Mouse (Mus musculus) heart, embryonic 11.5 days (tissue): ENCODE measurements at regions not wholly inside any gene's neighbourhood (a gene's known extent, or its start where the extent isn't known, plus 50 kb on each side); places are given as distances from the start of the nearest gene placed in this dataset.

Source experiments
- ATAC-seq: fragments of 200-750 bp; cut with Nextera tagmentation; replicated peaks from 2 replicates; pipeline ENCODE4 v1.8.0; 2017; ENCODE audit warnings: moderate library complexity; ENCODE audit not compliant: insufficient number of reproducible peaks, low FRiP score, low TSS enrichment
- H3K27ac ChIP-seq: fragments of 300-500 bp; sonication (generic); 2 replicates; pipeline ENCODE4 v1.5.1; 2014; ENCODE audit warnings: mild to moderate bottlenecking, low read depth, low read length
- H3K27me3 ChIP-seq: fragments of 300-500 bp; sonication (generic); 2 replicates; pipeline ENCODE4 v1.6.1; 2014; ENCODE audit warnings: mild to moderate bottlenecking, low read length, mixed read lengths; ENCODE audit not compliant: control insufficient read depth, insufficient read depth
- H3K36me3 ChIP-seq: fragments of 300-500 bp; sonication (generic); 2 replicates; pipeline ENCODE4 v1.6.1; 2014; ENCODE audit warnings: mild to moderate bottlenecking, low read length, moderate library complexity, mixed read lengths; ENCODE audit not compliant: control insufficient read depth, insufficient read depth
- H3K4me1 ChIP-seq: fragments of 300-500 bp; sonication (generic); 2 replicates; pipeline ENCODE4 v1.6.1; 2014; ENCODE audit warnings: low read length; ENCODE audit not compliant: control insufficient read depth, insufficient read depth
- H3K4me2 ChIP-seq: fragments of 300-500 bp; sonication (generic); 2 replicates; pipeline ENCODE4 v1.6.1; 2014; ENCODE audit warnings: mild to moderate bottlenecking, moderate library complexity
- H3K4me3 ChIP-seq: fragments of 300-500 bp; sonication (generic); 2 replicates; pipeline ENCODE4 v1.5.1; 2014; ENCODE audit warnings: low read depth, low read length
- H3K9ac ChIP-seq: fragments of 300-500 bp; sonication (generic); 2 replicates; pipeline ENCODE4 v1.6.1; 2014; ENCODE audit warnings: mild to moderate bottlenecking, low read depth, low read length, moderate library complexity
- H3K9me3 ChIP-seq: fragments of 300-500 bp; sonication (generic); replicated peaks from 2 replicates; pipeline ENCODE4 v1.6.1; 2016; ENCODE audit warnings: low read length; ENCODE audit not compliant: control insufficient read depth
- WGBS: fragments of 180-500 bp; shearing (Covaris S2); extraction: QIAGEN DNeasy Blood & Tissue Kit; methylation state at CpG from one replicate; pipeline ENCODE4 v1.1.7; 2014; ENCODE audit not compliant: insufficient replicate concordance; 5-methylcytosine and 5-hydroxymethylcytosine counted together

DNA sequence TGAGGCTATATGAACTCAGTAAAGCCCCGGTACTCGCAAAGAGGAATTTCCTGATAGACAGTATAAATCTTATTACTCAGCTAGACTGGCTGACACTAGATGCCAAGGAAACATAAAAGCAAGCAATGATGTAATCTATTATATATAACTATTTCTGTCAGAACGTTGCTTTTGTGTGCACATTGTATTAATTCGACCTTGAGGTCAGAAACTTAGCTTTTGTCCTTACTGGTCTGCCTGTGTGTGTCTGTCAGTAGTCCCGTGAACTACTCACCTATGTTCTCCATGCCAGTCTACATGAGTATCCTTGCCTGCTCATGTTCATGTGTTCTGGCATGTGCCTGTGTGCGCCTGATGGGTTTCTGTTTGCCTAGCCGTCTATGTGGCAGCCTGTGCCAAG, 70.5 kb downstream of the Tmx1 start:
- Histone ChIP-seq H3K36me3 (no peaks in the 10 kb centered on the region), H3K9me3 (no peaks in the 10 kb centered on the region), H3K4me3 (no peak overlapping the region), H3K4me1 (no peaks in the 10 kb centered on the region), H3K4me2 (no peak overlapping the region), H3K9ac (no peak overlapping the region), H3K27ac (no peak overlapping the region), H3K27me3 (no peaks in the 10 kb centered on the region)
- no peak for ATAC-seq
- WGBS: 77% methylated on average over 7 of the region's 7 CpGs

DNA sequence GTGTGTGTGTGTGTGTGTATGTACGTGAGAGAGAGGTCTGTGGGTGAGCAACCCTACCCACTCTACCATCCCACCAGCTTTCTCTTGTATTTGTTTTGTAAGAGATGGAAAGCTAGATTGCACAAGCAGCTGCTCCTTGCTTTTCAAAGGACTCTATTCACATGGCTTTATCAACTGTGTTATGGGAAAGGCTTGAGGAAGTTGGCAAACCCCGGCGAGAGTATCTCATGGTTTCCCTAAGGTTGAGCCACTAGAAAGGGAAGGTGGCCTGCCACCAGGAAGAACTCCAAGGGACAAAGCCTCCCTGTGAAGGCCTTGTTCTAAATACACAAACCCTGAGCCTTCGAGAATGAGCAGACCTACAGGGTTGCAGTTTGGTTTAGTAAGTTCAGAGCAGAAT, 71.8 kb downstream of the Tmx1 start:
- no peaks in the 10 kb centered on the region for H3K27me3 ChIP-seq
- H3K36me3 ChIP-seq: no peaks in the 10 kb centered on the region
- no peak overlapping the region for H3K4me3 ChIP-seq
- no peaks in the 10 kb centered on the region for H3K9me3 ChIP-seq
- no peak for ATAC-seq
- H3K9ac ChIP-seq: no peak overlapping the region
- no peak overlapping the region for H3K4me2 ChIP-seq
- no peaks in the 10 kb centered on the region for H3K4me1 ChIP-seq
- no peak overlapping the region for H3K27ac ChIP-seq
- WGBS: 72% methylated on average over 4 of the region's 4 CpGs

DNA sequence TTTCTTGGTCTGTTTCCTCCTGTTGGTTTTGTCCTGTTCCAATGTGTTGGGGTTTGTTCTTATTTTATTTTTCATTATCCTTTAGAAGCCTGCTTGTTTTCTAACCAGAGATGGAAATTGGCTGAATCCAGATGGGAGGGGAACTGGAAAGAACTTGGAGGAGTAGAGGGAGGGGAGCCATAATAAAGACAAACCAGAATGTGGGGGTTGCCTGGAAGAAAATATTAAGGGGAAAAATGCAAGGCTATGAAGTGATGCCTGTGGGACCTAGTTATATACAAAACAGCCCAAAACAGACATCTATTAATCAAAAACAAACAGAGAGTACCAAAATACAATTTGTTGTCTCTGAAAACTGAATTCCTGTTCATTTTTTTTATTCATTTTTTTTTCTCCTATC, 78.8 kb downstream of the Tmx1 start:
- Histone ChIP-seq H3K9me3 (no peaks in the 10 kb centered on the region), H3K4me2 (no peak overlapping the region), H3K4me1 (no peaks in the 10 kb centered on the region), H3K36me3 (no peaks in the 10 kb centered on the region), H3K9ac (no peak overlapping the region), H3K4me3 (no peak overlapping the region), H3K27ac (no peak overlapping the region), H3K27me3 (no peaks in the 10 kb centered on the region)
- no peak for ATAC-seq

DNA sequence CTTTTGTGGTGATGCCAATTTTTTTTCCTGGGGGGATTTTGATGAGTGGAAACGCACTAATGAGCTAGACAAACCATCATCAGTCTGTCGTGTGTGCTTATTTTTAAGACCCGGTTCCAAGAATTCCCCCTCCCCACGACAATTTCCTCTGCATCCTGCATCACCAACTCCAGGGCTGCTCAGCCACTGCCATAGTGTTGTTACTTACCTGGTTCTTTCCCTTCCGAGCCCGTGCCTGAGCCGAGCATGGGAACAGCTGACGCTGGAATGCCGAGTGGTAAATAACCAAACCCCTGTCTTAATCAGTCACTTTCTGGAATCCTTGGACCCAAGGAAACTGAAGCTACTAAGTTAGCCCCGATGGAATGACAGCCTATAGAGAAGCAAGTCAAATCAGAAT, 79.3 kb downstream of the Tmx1 start:
- Histone ChIP-seq H3K4me1 (no peaks in the 10 kb centered on the region), H3K27ac (no peak overlapping the region), H3K9ac (no peak overlapping the region), H3K27me3 (no peaks in the 10 kb centered on the region), H3K4me2 (no peak overlapping the region), H3K36me3 (no peaks in the 10 kb centered on the region), H3K4me3 (no peak overlapping the region), H3K9me3 (no peaks in the 10 kb centered on the region)
- 75% methylated on average over 10 of the region's 10 CpGs for WGBS
- no peak for ATAC-seq

DNA sequence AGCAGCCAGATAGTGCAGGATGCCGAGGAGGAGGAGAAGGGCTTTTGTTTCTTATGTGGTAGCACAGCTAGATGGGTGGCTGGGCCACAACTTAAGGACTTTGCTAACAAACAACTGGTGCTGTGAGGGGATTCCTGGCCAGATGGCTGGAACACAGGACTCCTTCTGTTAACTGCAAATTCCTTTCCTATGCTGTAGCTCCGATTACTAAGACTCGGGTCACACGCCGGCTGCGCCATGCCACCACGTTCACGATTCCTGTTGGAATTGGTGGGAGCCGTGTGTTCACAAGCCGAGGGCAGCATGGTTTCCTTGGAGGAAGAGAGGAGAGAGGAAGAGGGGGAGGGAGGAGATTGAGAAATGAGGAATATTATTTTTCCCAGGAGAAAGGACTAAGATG, 79.9 kb downstream of the Tmx1 start:
- Histone ChIP-seq H3K27me3 (no peaks in the 10 kb centered on the region), H3K4me1 (no peaks in the 10 kb centered on the region), H3K4me2 (no peak overlapping the region), H3K27ac (no peak overlapping the region), H3K9me3 (no peaks in the 10 kb centered on the region), H3K4me3 (no peak overlapping the region), H3K9ac (no peak overlapping the region), H3K36me3 (no peaks in the 10 kb centered on the region)
- 65% methylated on average over 10 of the region's 10 CpGs for WGBS
- no peak for ATAC-seq

DNA sequence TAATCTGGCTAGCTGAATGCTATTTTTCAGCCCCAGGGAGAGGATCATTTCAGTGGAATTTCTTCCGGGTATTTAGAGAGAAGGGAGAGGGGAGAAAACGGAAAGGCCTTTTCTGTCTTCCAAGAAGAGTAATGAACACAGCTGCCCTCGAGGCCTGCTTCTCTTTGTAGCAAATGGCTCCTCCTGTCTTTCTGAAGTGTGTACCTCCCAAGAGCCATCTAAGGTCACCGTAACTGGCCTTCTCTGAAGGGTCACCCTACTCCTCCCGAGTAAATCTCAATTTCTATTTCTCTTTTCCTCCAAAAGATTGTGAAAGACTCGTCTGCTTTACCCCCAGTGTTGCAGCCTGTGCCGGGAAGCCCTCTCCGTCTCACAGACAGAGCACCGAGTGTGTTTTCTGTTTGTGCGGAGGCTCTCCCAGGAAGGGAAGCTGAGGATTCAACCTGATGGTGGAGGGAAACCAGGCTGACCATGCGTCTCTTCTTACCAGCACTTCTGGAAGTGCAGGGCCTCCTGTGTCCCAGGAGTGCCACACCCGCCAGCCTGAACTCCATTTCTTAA, 80.6 kb downstream of the Tmx1 start:
- no peak for ATAC-seq
- 71% methylated on average over 12 of the region's 12 CpGs for WGBS
- Histone ChIP-seq H3K27ac (no peak overlapping the region), H3K4me3 (no peak overlapping the region), H3K9me3 (no peaks in the 10 kb centered on the region), H3K4me1 (no peaks in the 10 kb centered on the region), H3K4me2 (no peak overlapping the region), H3K9ac (no peak overlapping the region), H3K27me3 (no peaks in the 10 kb centered on the region), H3K36me3 (no peaks in the 10 kb centered on the region)

DNA sequence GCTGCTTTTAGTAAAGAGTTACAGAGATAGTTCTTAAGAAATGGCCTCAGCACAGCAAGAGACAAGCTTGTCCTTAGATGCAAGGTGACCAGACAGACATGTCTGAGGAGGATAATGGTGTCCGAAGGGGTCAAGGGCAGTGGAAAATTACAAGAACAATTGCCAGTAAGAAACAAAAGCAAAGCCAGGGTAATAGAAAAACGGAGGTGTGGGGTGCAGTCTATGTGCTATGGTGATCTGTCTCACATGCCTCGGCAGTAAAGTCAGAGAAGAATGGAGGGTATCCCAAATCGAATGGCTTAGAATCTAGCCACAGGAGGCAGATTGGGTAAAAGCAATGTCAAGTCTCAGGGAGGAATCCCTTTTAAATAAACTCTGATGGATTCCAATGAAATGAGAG, 86.2 kb downstream of the Tmx1 start:
- WGBS: 76% methylated on average over 4 of the region's 4 CpGs
- no peak for ATAC-seq
- Histone ChIP-seq H3K4me1 (peaks cover 9% of the 10 kb centered on the region), H3K9me3 (no peaks in the 10 kb centered on the region), H3K27me3 (no peaks in the 10 kb centered on the region), H3K4me3 (no peak overlapping the region), H3K9ac (no peak overlapping the region), H3K36me3 (no peaks in the 10 kb centered on the region), H3K4me2 (no peak overlapping the region), H3K27ac (no peak overlapping the region)

DNA sequence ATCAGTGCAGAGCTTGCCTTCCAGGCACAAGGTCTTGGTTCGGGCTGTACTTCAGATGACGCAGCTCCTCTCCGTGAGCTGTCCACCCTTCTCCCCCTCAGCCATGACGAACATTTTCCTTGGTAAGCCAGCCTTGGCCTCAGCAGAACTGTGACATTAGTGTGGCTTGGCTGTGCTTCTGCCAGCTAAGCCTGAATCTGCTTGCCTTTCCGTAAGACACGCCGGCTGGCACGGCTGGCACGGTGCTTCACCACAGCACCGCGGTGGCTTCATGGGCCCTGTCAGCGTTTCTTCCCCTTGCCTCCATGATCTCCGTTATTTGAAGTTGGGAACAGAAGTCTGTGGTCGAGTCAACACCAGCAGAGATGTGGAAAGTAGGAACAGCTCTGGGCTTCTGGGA, 87.0 kb downstream of the Tmx1 start:
- no peaks in the 10 kb centered on the region for H3K27me3 ChIP-seq
- H3K4me1 ChIP-seq: peaks cover 12% of the 10 kb centered on the region
- ATAC-seq: no peak
- H3K27ac ChIP-seq: no peak overlapping the region
- H3K9me3 ChIP-seq: no peaks in the 10 kb centered on the region
- H3K4me2 ChIP-seq: no peak overlapping the region
- no peak overlapping the region for H3K4me3 ChIP-seq
- H3K9ac ChIP-seq: no peak overlapping the region
- H3K36me3 ChIP-seq: no peaks in the 10 kb centered on the region
- WGBS: 90% methylated on average over 14 of the region's 14 CpGs

DNA sequence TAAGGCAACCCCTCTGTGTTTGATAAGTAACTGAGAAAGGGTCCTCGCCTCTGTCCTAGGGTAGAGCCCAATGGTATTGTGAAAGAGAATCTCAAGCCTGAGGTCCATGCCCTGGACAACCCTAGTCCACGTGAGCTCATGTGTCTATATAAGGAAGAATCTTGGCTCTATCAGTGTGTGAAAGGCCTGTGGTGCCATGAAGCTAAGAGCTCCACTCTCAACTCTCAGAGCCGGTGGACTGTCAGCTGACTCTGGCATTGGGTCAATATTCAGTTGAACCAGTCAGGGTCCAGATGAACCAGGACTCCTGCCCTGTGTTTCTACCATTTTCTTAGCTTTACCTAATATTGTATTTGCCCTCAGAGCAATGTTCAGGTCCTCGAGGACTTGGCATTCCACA, 88.5 kb downstream of the Tmx1 start:
- Histone ChIP-seq H3K36me3 (no peaks in the 10 kb centered on the region), H3K9ac (no peak overlapping the region), H3K27ac (no peak overlapping the region), H3K4me2 (no peak overlapping the region), H3K9me3 (no peaks in the 10 kb centered on the region), H3K27me3 (no peaks in the 10 kb centered on the region), H3K4me1 (peaks cover 12% of the 10 kb centered on the region), H3K4me3 (no peak overlapping the region)
- WGBS: 76% methylated on average over 4 of the region's 4 CpGs
- ATAC-seq: no peak
